Mouse (Mus musculus) embryonic facial prominence, embryonic 12.5 days (tissue): ENCODE data around the gene Actrt2. TPM values are rescaled to one million over a fixed set of nuclear protein-coding genes. Genes with fewer than 3 reads are reported as not detected.

Experiments
- ATAC-seq: fragments of 200-750 bp; cut with Nextera tagmentation; 2 replicates; pipeline ENCODE4 v1.8.0; 2017; ENCODE audit not compliant: insufficient number of reproducible peaks, insufficient read depth, low FRiP score, low TSS enrichment
- H3K27ac ChIP-seq: fragments of 300-500 bp; sonication (generic); 2 replicates; pipeline ENCODE4 v1.5.1; 2016; ENCODE audit warnings: mild to moderate bottlenecking
- H3K27me3 ChIP-seq: fragments of 300-500 bp; sonication (generic); 2 replicates; pipeline ENCODE4 v1.6.1; 2016; ENCODE audit warnings: mild to moderate bottlenecking, moderate library complexity
- H3K36me3 ChIP-seq: fragments of 300-500 bp; sonication (generic); 2 replicates; pipeline ENCODE4 v1.6.1; 2016; ENCODE audit warnings: mild to moderate bottlenecking
- H3K4me1 ChIP-seq: fragments of 300-500 bp; sonication (generic); 2 replicates; pipeline ENCODE4 v1.6.1; 2016
- H3K4me2 ChIP-seq: fragments of 300-500 bp; sonication (generic); replicated peaks from 2 replicates; pipeline ENCODE4 v1.6.1; 2016; ENCODE audit warnings: mild to moderate bottlenecking, moderate library complexity
- H3K4me3 ChIP-seq: fragments of 300-500 bp; sonication (generic); 2 replicates; pipeline ENCODE4 v1.5.1; 2016; ENCODE audit warnings: mild to moderate bottlenecking
- H3K9ac ChIP-seq: fragments of 300-500 bp; sonication (generic); 2 replicates; pipeline ENCODE4 v1.6.1; 2016; ENCODE audit warnings: mild to moderate bottlenecking, moderate library complexity
- H3K9me3 ChIP-seq: fragments of 300-500 bp; sonication (generic); 2 replicates; pipeline ENCODE4 v1.6.1; 2016; ENCODE audit warnings: mild to moderate bottlenecking, moderate library complexity
- WGBS: fragments of 180-500 bp; shearing (Covaris S2); methylation state at CpG from one replicate; pipeline ENCODE4 v1.1.7; 2016; 5-methylcytosine and 5-hydroxymethylcytosine counted together
- polyA plus RNA-seq: library from polyadenylated mRNA; unstranded; fragments of >200 nt; fragmentation: Nextera tagmentation; extraction: Ambion mirVana; gene quantifications from 2 replicates; pipeline ENCODE4 v1.2.1, GENCODE M21; 2016

Actrt2 gene
- polyA plus RNA-seq, 1 experiment from 2014 or later = not detected

GRCm38 (mm10) chr4:154700921-154701412, 33.3 kb upstream of the Actrt2 start:
- WGBS = 88% methylated on average over 13 of the region's 13 CpGs
- no peak overlapping the region for H3K9ac ChIP-seq
- peaks cover 7% of the 10 kb centered on the region for H3K4me1 ChIP-seq
- H3K27me3 ChIP-seq = peaks cover 7% of the 10 kb centered on the region; the same call in 1 of the 2 replicates
- ATAC-seq = no peak
- no peaks in the 10 kb centered on the region for H3K36me3 ChIP-seq
- no peak overlapping the region for H3K27ac ChIP-seq
- no peak overlapping the region for H3K4me3 ChIP-seq
- H3K4me2 ChIP-seq = no peak overlapping the region
- no peaks in the 10 kb centered on the region for H3K9me3 ChIP-seq

GRCm38 (mm10) chr4:154700436-154700835, 32.8 kb upstream of the Actrt2 start:
- no peak for ATAC-seq
- H3K27ac ChIP-seq = no peak overlapping the region

GRCm38 (mm10) chr4:154699236-154699635, 31.6 kb upstream of the Actrt2 start:
- WGBS = 87% methylated on average over 8 of the region's 8 CpGs
- Histone ChIP-seq H3K27ac (no peak overlapping the region), H3K9ac (no peak overlapping the region), H3K36me3 (no peaks in the 10 kb centered on the region), H3K27me3 (peaks cover 7% of the 10 kb centered on the region; the same call in 1 of the 2 replicates), H3K9me3 (no peaks in the 10 kb centered on the region), H3K4me3 (no peak overlapping the region), H3K4me2 (no peak overlapping the region), H3K4me1 (peaks cover 8% of the 10 kb centered on the region)
- ATAC-seq = no peak

More at GRCm38 (mm10) chr4:154700436-154700835, 32.8 kb upstream of the Actrt2 start:
- H3K4me2 ChIP-seq = no peak overlapping the region
- no peak overlapping the region for H3K9ac ChIP-seq
- 91% methylated on average over 6 of the region's 6 CpGs for WGBS
- H3K9me3 ChIP-seq = no peaks in the 10 kb centered on the region
- peaks cover 7% of the 10 kb centered on the region; the same call in 1 of the 2 replicates for H3K27me3 ChIP-seq
- no peaks in the 10 kb centered on the region for H3K36me3 ChIP-seq
- H3K4me1 ChIP-seq = peaks cover 8% of the 10 kb centered on the region
- H3K4me3 ChIP-seq = no peak overlapping the region

- peaks cover 7% of the 10 kb centered on the region; the same call in 1 of the 2 replicates for H3K27me3 ChIP-seq
- H3K4me3 ChIP-seq = no peak overlapping the region
- ATAC-seq = no peak
- peaks cover 12% of the 10 kb centered on the region for H3K4me1 ChIP-seq
- no peak overlapping the region for H3K27ac ChIP-seq
- no peaks in the 10 kb centered on the region for H3K9me3 ChIP-seq
- H3K4me2 ChIP-seq = no peak overlapping the region
- WGBS = 100% methylated on average over 1 of the region's 1 CpGs
- H3K36me3 ChIP-seq = no peaks in the 10 kb centered on the region
- H3K9ac ChIP-seq = no peak overlapping the region
These were observed 31.0 kb upstream of the Actrt2 start for GRCm38 (mm10) chr4:154698631-154699030.

- Histone ChIP-seq H3K9ac (no peak overlapping the region), H3K4me1 (peaks cover 17% of the 10 kb centered on the region)
- no peak for ATAC-seq
These were observed 30.4 kb upstream of the Actrt2 start for GRCm38 (mm10) chr4:154698021-154698590.

GRCm38 (mm10) chr4:154697476-154697875, 29.8 kb upstream of the Actrt2 start:
- Histone ChIP-seq H3K4me2 (no peak overlapping the region), H3K4me1 (peaks cover 20% of the 10 kb centered on the region), H3K27ac (no peak overlapping the region), H3K4me3 (no peak overlapping the region), H3K9ac (no peak overlapping the region), H3K9me3 (no peaks in the 10 kb centered on the region), H3K36me3 (no peaks in the 10 kb centered on the region), H3K27me3 (peaks cover 7% of the 10 kb centered on the region; the same call in 1 of the 2 replicates)
- WGBS = 73% methylated on average over 5 of the region's 5 CpGs
- ATAC-seq = no peak

More at GRCm38 (mm10) chr4:154698021-154698590, 30.4 kb upstream of the Actrt2 start:
- H3K9me3 ChIP-seq = no peaks in the 10 kb centered on the region
- peaks cover 7% of the 10 kb centered on the region; the same call in 1 of the 2 replicates for H3K27me3 ChIP-seq
- H3K27ac ChIP-seq = no peak overlapping the region
- WGBS = 68% methylated on average over 16 of the region's 16 CpGs
- H3K36me3 ChIP-seq = no peaks in the 10 kb centered on the region
- H3K4me3 ChIP-seq = no peak overlapping the region
- no peak overlapping the region for H3K4me2 ChIP-seq

- Histone ChIP-seq H3K9ac (no peak overlapping the region), H3K9me3 (no peaks in the 10 kb centered on the region), H3K27me3 (peaks cover 7% of the 10 kb centered on the region; the same call in 1 of the 2 replicates), H3K4me1 (peaks cover 20% of the 10 kb centered on the region), H3K36me3 (no peaks in the 10 kb centered on the region), H3K4me2 (no peak overlapping the region), H3K4me3 (no peak overlapping the region), H3K27ac (0 out of 2 replicates have a peak overlapping the region, but pooled peaks have one; percentile 36)
- WGBS = 66% methylated on average over 5 of the region's 5 CpGs
- no peak for ATAC-seq
These were observed 28.9 kb upstream of the Actrt2 start for GRCm38 (mm10) chr4:154696552-154696951.

GRCm38 (mm10) chr4:154696146-154696545, 28.5 kb upstream of the Actrt2 start:
- 6% methylated on average over 4 of the region's 4 CpGs for WGBS
- 0 out of 2 replicates have a peak overlapping the region, but pooled peaks have one; percentile 36 for H3K27ac ChIP-seq
- H3K9ac ChIP-seq = no peak overlapping the region
- no peaks in the 10 kb centered on the region for H3K9me3 ChIP-seq
- H3K4me2 ChIP-seq = no peak overlapping the region
- H3K36me3 ChIP-seq = no peaks in the 10 kb centered on the region
- H3K4me1 ChIP-seq = peaks cover 20% of the 10 kb centered on the region
- no peak for ATAC-seq
- H3K4me3 ChIP-seq = no peak overlapping the region
- H3K27me3 ChIP-seq = peaks cover 7% of the 10 kb centered on the region; the same call in 1 of the 2 replicates

- Histone ChIP-seq H3K27ac (no peak overlapping the region), H3K9ac (no peak overlapping the region), H3K27me3 (peaks cover 7% of the 10 kb centered on the region; the same call in 1 of the 2 replicates), H3K4me1 (peaks cover 20% of the 10 kb centered on the region), H3K4me3 (no peak overlapping the region), H3K4me2 (no peak overlapping the region), H3K9me3 (no peaks in the 10 kb centered on the region), H3K36me3 (no peaks in the 10 kb centered on the region)
- 88% methylated on average over 5 of the region's 5 CpGs for WGBS
- no peak for ATAC-seq
These were observed 26.7 kb upstream of the Actrt2 start for GRCm38 (mm10) chr4:154694361-154694760.

GRCm38 (mm10) chr4:154693348-154694015, 25.8 kb upstream of the Actrt2 start:
- Histone ChIP-seq H3K4me1 (peaks cover 20% of the 10 kb centered on the region), H3K4me3 (no peak overlapping the region), H3K4me2 (no peak overlapping the region), H3K27ac (peak overlapping the region; percentile 57; the same call in 1 of the 2 replicates), H3K36me3 (no peaks in the 10 kb centered on the region), H3K27me3 (peaks cover 6% of the 10 kb centered on the region; the same call in 1 of the 2 replicates), H3K9ac (no peak overlapping the region), H3K9me3 (no peaks in the 10 kb centered on the region)
- 30% methylated on average over 20 of the region's 20 CpGs for WGBS
- ATAC-seq = peak; percentile 41; the same call in 1 of the 2 replicates

GRCm38 (mm10) chr4:154683068-154683752, 15.5 kb upstream of the Actrt2 start:
- no peaks in the 10 kb centered on the region for H3K36me3 ChIP-seq
- no peaks in the 10 kb centered on the region for H3K27me3 ChIP-seq
- no peaks in the 10 kb centered on the region for H3K4me1 ChIP-seq
- ATAC-seq = no peak
- no peak overlapping the region for H3K4me3 ChIP-seq
- no peak overlapping the region for H3K9ac ChIP-seq
- 75% methylated on average over 5 of the region's 5 CpGs for WGBS
- no peak overlapping the region for H3K4me2 ChIP-seq
- no peak overlapping the region for H3K27ac ChIP-seq
- H3K9me3 ChIP-seq = no peaks in the 10 kb centered on the region
